Mouse (Mus musculus): ENCODE measurements around the gene Bcl10. TPM values are rescaled to one million over a fixed set of nuclear protein-coding genes. Genes with fewer than 3 reads are reported as not detected.
A peak's percentile ranks its signal among the peaks of the same experiment; 100 is the strongest.

Gene Bcl10
- polyA plus RNA-seq, 1 experiment from 2014 or later, result 39.1 TPM

- TF ChIP-seq CTCF (IDR thresholded peaks at IDR 0.05; ENCODE audit: low read depth), result no peak
- Histone ChIP-seq H3K27me3 (replicated peaks; ENCODE audit: control insufficient read depth, insufficient read depth, low read length) (no peaks in the 10 kb centered on the region), H3K4me2 (replicated peaks; ENCODE audit: low read depth) (no peak overlapping the region), H3K9me3 (ENCODE audit: control insufficient read depth) (no peaks in the 10 kb centered on the region), H3K4me3 (ENCODE audit: low read depth, low read length) (no peak overlapping the region), H3K27ac (ENCODE audit: low read depth, low read length) (no peak overlapping the region), H3K4me1 (replicated peaks; ENCODE audit: control insufficient read depth, insufficient read depth, low read length) (0 out of 2 replicates have a peak, but pooled peaks cover 7% of the 10 kb centered on the region), H3K9ac (ENCODE audit: low read depth, low read length) (no peak overlapping the region), H3K36me3 (ENCODE audit: control insufficient read depth, insufficient read depth) (no peaks in the 10 kb centered on the region)
- WGBS, result 77% methylated on average over 17 of the region's 17 CpGs
- no peak for ATAC-seq
These were observed 28.9 kb downstream of the Bcl10 start for GRCm38 (mm10) chr3:145951287-145952165.

GRCm38 (mm10) chr3:145952945-145953344 lies 30.3 kb downstream of the Bcl10 start:
- Histone ChIP-seq H3K4me2 (replicated peaks; ENCODE audit: low read depth) (no peak overlapping the region), H3K9ac (ENCODE audit: low read depth, low read length) (no peak overlapping the region), H3K36me3 (ENCODE audit: control insufficient read depth, insufficient read depth) (no peaks in the 10 kb centered on the region), H3K9me3 (ENCODE audit: control insufficient read depth) (no peaks in the 10 kb centered on the region), H3K4me3 (ENCODE audit: low read depth, low read length) (no peak overlapping the region), H3K27ac (ENCODE audit: low read depth, low read length) (no peak overlapping the region), H3K4me1 (replicated peaks; ENCODE audit: control insufficient read depth, insufficient read depth, low read length) (0 out of 2 replicates have a peak, but pooled peaks cover 7% of the 10 kb centered on the region), H3K27me3 (replicated peaks; ENCODE audit: control insufficient read depth, insufficient read depth, low read length) (no peaks in the 10 kb centered on the region)
- TF ChIP-seq CTCF (IDR thresholded peaks at IDR 0.05; ENCODE audit: low read depth), result no peak
- 37% methylated on average over 7 of the region's 7 CpGs for WGBS
- peak; percentile 47; the same call in 1 of the 2 replicates for ATAC-seq

GRCm38 (mm10) chr3:145953411-145953810 lies 30.8 kb downstream of the Bcl10 start:
- no peak overlapping the region for H3K4me2 ChIP-seq (replicated peaks; ENCODE audit: low read depth)
- H3K4me3 ChIP-seq (ENCODE audit: low read depth, low read length), result no peak overlapping the region
- no peak overlapping the region for H3K9ac ChIP-seq (ENCODE audit: low read depth, low read length)
- H3K36me3 ChIP-seq (ENCODE audit: control insufficient read depth, insufficient read depth), result no peaks in the 10 kb centered on the region
- no peak for TF ChIP-seq CTCF (IDR thresholded peaks at IDR 0.05; ENCODE audit: low read depth)
- H3K27me3 ChIP-seq (replicated peaks; ENCODE audit: control insufficient read depth, insufficient read depth, low read length), result no peaks in the 10 kb centered on the region
- ATAC-seq, result no peak
- no peak overlapping the region for H3K27ac ChIP-seq (ENCODE audit: low read depth, low read length)
- WGBS, result 37% methylated on average over 2 of the region's 2 CpGs
- no peaks in the 10 kb centered on the region for H3K9me3 ChIP-seq (ENCODE audit: control insufficient read depth)
- H3K4me1 ChIP-seq (replicated peaks; ENCODE audit: control insufficient read depth, insufficient read depth, low read length), result 0 out of 2 replicates have a peak, but pooled peaks cover 7% of the 10 kb centered on the region

DNA sequence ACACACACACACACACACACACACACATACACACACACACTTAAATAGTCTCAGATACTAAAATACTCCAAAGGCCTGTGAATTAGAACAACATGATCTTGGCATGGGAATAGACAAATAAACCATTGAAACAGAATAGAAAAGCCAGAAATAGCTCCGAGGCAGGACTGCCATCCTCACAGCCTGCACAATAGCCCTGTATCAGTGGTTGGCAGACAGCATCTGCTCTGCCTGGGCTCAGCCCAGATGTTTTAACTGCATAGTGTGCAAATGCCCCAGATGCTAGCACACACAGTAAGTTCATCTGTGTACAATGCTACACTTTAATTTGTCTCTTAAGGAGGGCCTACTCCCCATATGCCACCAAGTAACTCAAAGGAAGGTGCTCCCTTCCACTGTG lies 37.2 kb downstream of the Bcl10 start:
- Histone ChIP-seq H3K27ac (ENCODE audit: low read depth, low read length) (no peak overlapping the region), H3K36me3 (ENCODE audit: control insufficient read depth, insufficient read depth) (no peaks in the 10 kb centered on the region), H3K4me3 (ENCODE audit: low read depth, low read length) (no peak overlapping the region), H3K4me2 (replicated peaks; ENCODE audit: low read depth) (no peak overlapping the region), H3K4me1 (replicated peaks; ENCODE audit: control insufficient read depth, insufficient read depth, low read length) (no peaks in the 10 kb centered on the region; the same call in 1 of the 2 replicates), H3K9me3 (ENCODE audit: control insufficient read depth) (no peaks in the 10 kb centered on the region), H3K9ac (ENCODE audit: low read depth, low read length) (no peak overlapping the region), H3K27me3 (replicated peaks; ENCODE audit: control insufficient read depth, insufficient read depth, low read length) (no peaks in the 10 kb centered on the region)
- no peak for TF ChIP-seq CTCF (IDR thresholded peaks at IDR 0.05; ENCODE audit: low read depth)
- 65% methylated on average over 1 of the region's 1 CpGs for WGBS
- no peak for ATAC-seq

DNA sequence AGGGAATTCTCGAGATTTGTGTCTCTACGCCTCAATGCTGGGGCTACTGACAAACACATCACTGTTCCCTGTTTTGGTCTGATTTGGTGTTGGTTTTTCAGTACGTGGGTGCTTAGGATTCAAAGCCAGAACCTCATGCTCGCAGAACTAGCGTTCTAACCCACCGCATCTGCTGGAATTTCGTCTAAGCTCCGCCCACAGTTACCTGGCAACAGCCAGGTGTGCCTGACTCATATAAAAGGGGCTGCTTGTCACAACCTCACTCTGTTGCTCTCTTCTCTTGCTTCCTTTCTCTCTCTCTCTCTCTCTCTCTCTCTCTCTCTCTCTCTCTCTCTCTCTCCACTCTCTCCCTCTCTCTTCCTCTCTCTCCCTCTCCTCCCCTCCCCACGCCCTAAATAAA lies 39.8 kb downstream of the Bcl10 start:
- no peak for ATAC-seq
- Histone ChIP-seq H3K9ac (ENCODE audit: low read depth, low read length) (no peak overlapping the region), H3K9me3 (ENCODE audit: control insufficient read depth) (no peaks in the 10 kb centered on the region), H3K4me3 (ENCODE audit: low read depth, low read length) (no peak overlapping the region), H3K27ac (ENCODE audit: low read depth, low read length) (no peak overlapping the region), H3K27me3 (replicated peaks; ENCODE audit: control insufficient read depth, insufficient read depth, low read length) (no peaks in the 10 kb centered on the region), H3K36me3 (ENCODE audit: control insufficient read depth, insufficient read depth) (no peaks in the 10 kb centered on the region), H3K4me2 (replicated peaks; ENCODE audit: low read depth) (0 out of 2 replicates have a peak overlapping the region, but pooled peaks have one; percentile 58), H3K4me1 (replicated peaks; ENCODE audit: control insufficient read depth, insufficient read depth, low read length) (no peaks in the 10 kb centered on the region; the same call in 1 of the 2 replicates)
- 35% methylated on average over 9 of the region's 9 CpGs for WGBS
- TF ChIP-seq CTCF (IDR thresholded peaks at IDR 0.05; ENCODE audit: low read depth), result no peak

DNA sequence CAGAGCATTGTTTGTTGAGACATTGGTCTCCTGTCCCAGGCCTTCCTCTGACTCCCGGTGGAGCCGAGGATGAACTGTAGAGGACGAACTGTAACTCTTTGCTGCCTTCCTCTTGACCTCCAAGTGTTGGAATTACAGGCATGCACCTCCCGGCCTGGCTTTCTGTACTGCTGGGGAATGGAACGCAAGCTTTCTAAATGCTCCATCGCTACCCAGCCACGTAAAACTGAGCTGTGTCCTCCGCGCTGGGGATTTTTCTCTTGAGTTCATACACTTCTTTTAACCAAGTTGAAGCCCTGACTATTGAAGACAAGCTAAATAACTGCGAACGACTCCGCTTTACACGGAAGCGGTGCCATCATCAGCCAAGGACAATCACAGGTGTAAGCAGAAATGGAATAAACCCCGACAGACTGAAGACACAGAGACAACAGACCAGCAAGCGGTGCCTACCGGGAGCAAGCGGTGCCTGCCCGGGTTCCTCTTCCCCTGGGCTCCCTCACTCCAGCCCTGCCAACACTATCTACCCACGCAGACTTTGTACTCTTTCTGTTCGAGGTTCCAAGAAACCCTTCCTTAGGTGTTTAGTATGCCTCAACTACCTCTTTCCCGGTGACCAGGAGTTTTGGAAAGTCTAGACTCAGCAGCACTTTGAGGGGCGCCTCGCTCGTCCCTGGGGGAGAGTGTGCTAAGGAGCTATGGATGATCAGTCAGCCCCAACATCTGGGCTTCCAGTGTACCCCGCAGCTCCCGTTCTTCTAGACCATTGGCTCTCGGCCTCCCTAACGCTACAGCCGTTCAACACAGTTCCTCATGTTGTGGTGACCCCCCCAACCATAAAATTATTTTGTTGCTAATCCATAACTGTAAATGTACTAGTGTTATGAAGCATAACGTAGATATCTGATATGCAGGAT lies 40.8 kb downstream of the Bcl10 start:
- Histone ChIP-seq H3K4me1 (replicated peaks; ENCODE audit: control insufficient read depth, insufficient read depth, low read length) (no peaks in the 10 kb centered on the region; the same call in 1 of the 2 replicates), H3K9me3 (ENCODE audit: control insufficient read depth) (no peaks in the 10 kb centered on the region), H3K36me3 (ENCODE audit: control insufficient read depth, insufficient read depth) (no peaks in the 10 kb centered on the region), H3K27ac (ENCODE audit: low read depth, low read length) (peak overlapping the region; percentile 82), H3K4me2 (replicated peaks; ENCODE audit: low read depth) (peak overlapping the region; percentile 58), H3K27me3 (replicated peaks; ENCODE audit: control insufficient read depth, insufficient read depth, low read length) (no peaks in the 10 kb centered on the region), H3K4me3 (ENCODE audit: low read depth, low read length) (peak overlapping the region; percentile 13), H3K9ac (ENCODE audit: low read depth, low read length) (peak overlapping the region; percentile 42; the same call in 1 of the 2 replicates)
- ATAC-seq, result peak; percentile 63
- 22% methylated on average over 31 of the region's 31 CpGs for WGBS
- no peak for TF ChIP-seq CTCF (IDR thresholded peaks at IDR 0.05; ENCODE audit: low read depth)

Measured in intestine, postnatal 0 days (tissue).